Mouse (Mus musculus) hindbrain, postnatal 0 days (tissue): Measurements from ENCODE around the gene Iqcd. TPM values are rescaled to one million over a fixed set of nuclear protein-coding genes. Genes with fewer than 3 reads are reported as not detected.

ENCODE experiments used
- ATAC-seq: fragments of 200-750 bp; cut with Nextera tagmentation; 2 replicates; pipeline ENCODE4 v1.8.0; 2017; ENCODE audit warnings: mild to moderate bottlenecking, moderate TSS enrichment, moderate library complexity
- DNase-seq: peaks from one replicate; pipeline ENCODE4 v3.0.0-alpha.2; 2015; ENCODE audit warnings: low spot score
- H3K27ac ChIP-seq: fragments of 300-500 bp; sonication (generic); 2 replicates; pipeline ENCODE4 v1.5.1; 2014; ENCODE audit warnings: mild to moderate bottlenecking
- H3K27me3 ChIP-seq: fragments of 300-500 bp; sonication (generic); 2 replicates; pipeline ENCODE4 v1.6.1; 2014; ENCODE audit warnings: low read length, mixed read lengths; ENCODE audit not compliant: insufficient read depth
- H3K36me3 ChIP-seq: fragments of 300-500 bp; sonication (generic); 2 replicates; pipeline ENCODE4 v1.6.1; 2014; ENCODE audit warnings: low read length, mixed read lengths; ENCODE audit not compliant: insufficient read depth
- H3K4me1 ChIP-seq: fragments of 300-500 bp; sonication (generic); 2 replicates; pipeline ENCODE4 v1.6.1; 2014; ENCODE audit warnings: antibody characterized with exemption, low read length, mixed read lengths; ENCODE audit not compliant: insufficient read depth
- H3K4me2 ChIP-seq: fragments of 300-500 bp; sonication (generic); 2 replicates; pipeline ENCODE4 v1.6.1; 2014; ENCODE audit warnings: low read depth, mild to moderate bottlenecking, low read length, moderate library complexity, mixed read lengths
- H3K4me3 ChIP-seq: fragments of 300-500 bp; sonication (generic); 2 replicates; pipeline ENCODE4 v1.5.1; 2014; ENCODE audit warnings: low read length
- H3K9ac ChIP-seq: fragments of 300-500 bp; sonication (generic); replicated peaks from 2 replicates; pipeline ENCODE4 v1.6.1; 2014; ENCODE audit warnings: mild to moderate bottlenecking, low read length, moderate library complexity, mixed read lengths
- H3K9me3 ChIP-seq: fragments of 300-500 bp; sonication (generic); 2 replicates; pipeline ENCODE4 v1.6.1; 2016; ENCODE audit warnings: low read length, mixed read lengths
- CTCF ChIP-seq: IDR thresholded peaks from 2 replicates; pipeline ENCODE4 v1.5.1; 2016; ENCODE audit warnings: antibody characterized with exemption, control low read depth, low read depth
- WGBS: fragments of 180-500 bp; shearing (Covaris S2); extraction: QIAGEN DNeasy Blood & Tissue Kit; methylation state at CpG from one replicate; pipeline ENCODE4 v1.1.7; 2014; 5-methylcytosine and 5-hydroxymethylcytosine counted together
- polyA plus RNA-seq: library from polyadenylated mRNA; unstranded; fragments of >200 nt; fragmentation: Nextera tagmentation; extraction: Ambion mirVana; gene quantifications from 2 replicates; pipeline ENCODE4 v1.2.1, GENCODE M21; 2015
- total RNA-seq: library from RNA; depleted of rRNA; stranded (reverse); fragments of >200 nt; gene quantifications from 2 replicates; pipeline ENCODE4 v1.2.3, GENCODE M21; 2014; rRNA removed

Iqcd gene
- total and polyA plus RNA-seq, 2 experiments from 2014 or later, result 0.63 to 2.0 TPM

GRCm38 (mm10) chr5:120656281-120656751, 67.5 kb downstream of the Iqcd start:
- Histone ChIP-seq H3K27me3 (no peaks in the 10 kb centered on the region), H3K9ac (no peak overlapping the region), H3K9me3 (no peaks in the 10 kb centered on the region), H3K27ac (no peak overlapping the region), H3K4me1 (no peaks in the 10 kb centered on the region), H3K36me3 (no peaks in the 10 kb centered on the region), H3K4me2 (no peak overlapping the region), H3K4me3 (no peak overlapping the region)
- no peak for DNase-seq
- TF ChIP-seq CTCF, result peak; percentile 25; the same call in 1 of the 2 replicates
- WGBS, result 80% methylated on average over 12 of the region's 12 CpGs
- ATAC-seq, result no peak

Other genes with a start within 250 kb of the Iqcd start
- 26.2 and 31.0 TPM in 2 replicates for gene Lhx5, start 157.3 kb upstream of the Iqcd start, total RNA-seq
- 14.0 and 15.2 TPM in 2 replicates for gene Lhx5, start 157.3 kb upstream of the Iqcd start, polyA plus RNA-seq
- 4.6 and 6.0 TPM in 2 replicates for gene Sdsl, start 116.2 kb upstream of the Iqcd start, total RNA-seq
- gene Sdsl, start 116.2 kb upstream of the Iqcd start, polyA plus RNA-seq, result 7.8 and 8.1 TPM in 2 replicates
- 0.50 TPM in 1 of 2 replicates, not detected in the other for gene Sds, start 112.5 kb upstream of the Iqcd start, total RNA-seq
- gene Sds, start 112.5 kb upstream of the Iqcd start, polyA plus RNA-seq, result 0.20 and 0.59 TPM in 2 replicates
- gene Plbd2, start 85.4 kb upstream of the Iqcd start, total RNA-seq, result 32.0 and 35.2 TPM in 2 replicates
- 49.9 and 53.9 TPM in 2 replicates for gene Plbd2, start 85.4 kb upstream of the Iqcd start, polyA plus RNA-seq
- gene Slc8b1, start 77.8 kb upstream of the Iqcd start, total RNA-seq, result 3.7 and 4.0 TPM in 2 replicates
- 2.5 and 2.7 TPM in 2 replicates for gene Slc8b1, start 77.8 kb upstream of the Iqcd start, polyA plus RNA-seq
- 24.5 and 30.7 TPM in 2 replicates for gene Tpcn1, start 343 bp upstream of the Iqcd start, total RNA-seq
- 15.4 and 16.1 TPM in 2 replicates for gene Tpcn1, start 343 bp upstream of the Iqcd start, polyA plus RNA-seq
- gene Rita1, start 23.6 kb downstream of the Iqcd start, total RNA-seq, result 38.0 and 38.6 TPM in 2 replicates
- 30.1 and 30.4 TPM in 2 replicates for gene Rita1, start 23.6 kb downstream of the Iqcd start, polyA plus RNA-seq
- 37.3 and 40.1 TPM in 2 replicates for gene Ddx54, start 23.7 kb downstream of the Iqcd start, total RNA-seq
- 30.8 and 31.9 TPM in 2 replicates for gene Ddx54, start 23.7 kb downstream of the Iqcd start, polyA plus RNA-seq
- gene Cfap73, start 45.2 kb downstream of the Iqcd start, total RNA-seq, result 0.21 and 0.79 TPM in 2 replicates
- 0.26 and 0.86 TPM in 2 replicates for gene Cfap73, start 45.2 kb downstream of the Iqcd start, polyA plus RNA-seq
- 3.9 and 8.2 TPM in 2 replicates for gene Rasal1, start 59.8 kb downstream of the Iqcd start, total RNA-seq
- 3.2 and 4.7 TPM in 2 replicates for gene Rasal1, start 59.8 kb downstream of the Iqcd start, polyA plus RNA-seq
- gene Dtx1, start 122.9 kb downstream of the Iqcd start, total RNA-seq, result 230 and 246 TPM in 2 replicates
- gene Dtx1, start 122.9 kb downstream of the Iqcd start, polyA plus RNA-seq, result 51.4 and 52.9 TPM in 2 replicates
- gene Oas2, start 160.8 kb downstream of the Iqcd start, total RNA-seq, result 0.43 and 1.3 TPM in 2 replicates
- gene Oas2, start 160.8 kb downstream of the Iqcd start, polyA plus RNA-seq, result 0.24 and 0.45 TPM in 2 replicates
- 0.31 and 0.50 TPM in 2 replicates for gene Oas3, start 188.6 kb downstream of the Iqcd start, total RNA-seq
- 0.43 and 0.58 TPM in 2 replicates for gene Oas3, start 188.6 kb downstream of the Iqcd start, polyA plus RNA-seq
- 0.26 TPM in 1 of 2 replicates, not detected in the other for gene Oas1e, start 206.5 kb downstream of the Iqcd start, total RNA-seq
- gene Oas1e, start 206.5 kb downstream of the Iqcd start, polyA plus RNA-seq, result 0.42 and 0.90 TPM in 2 replicates
- 0.58 and 1.2 TPM in 2 replicates for gene Oas1c, start 223.5 kb downstream of the Iqcd start, total RNA-seq
- gene Oas1c, start 223.5 kb downstream of the Iqcd start, polyA plus RNA-seq, result 0.61 and 0.64 TPM in 2 replicates